In the genomic region with DNA sequence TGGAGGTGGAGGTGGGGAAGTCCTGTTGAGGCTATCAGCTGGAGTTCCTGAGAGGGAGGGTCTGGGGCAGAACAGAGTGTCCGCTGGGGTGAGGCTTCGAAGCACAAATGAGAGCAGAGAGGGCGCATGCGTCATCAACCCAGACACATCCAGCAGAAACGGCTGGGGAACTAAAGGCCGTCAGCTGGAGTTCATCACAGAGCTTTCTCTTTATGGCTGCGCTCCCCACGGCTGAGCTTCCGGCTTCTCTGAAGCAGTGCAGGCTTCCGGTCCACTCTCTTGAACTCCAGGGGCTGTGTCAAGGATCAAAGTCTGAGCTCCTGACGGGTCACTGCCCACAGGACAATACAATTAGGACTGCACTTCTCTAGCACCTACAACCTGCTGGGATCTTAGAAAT, we compare ENCODE assay signal across 7 mouse cellular contexts. TPM values are rescaled to one million over a fixed set of nuclear protein-coding genes. Genes with fewer than 3 reads are reported as not detected.
A peak's percentile ranks its signal among the peaks of the same experiment; 100 is the strongest.
DNase-seq lines count a peak whose midpoint lies in the region; ATAC-seq lines count a peak whose summit lies in the region.

No protein-coding gene starts in this region.

- H3K4me3 ChIP-seq in embryonic facial prominence, embryonic 13.5 days = peak overlapping the region; percentile 18; the same call in 1 of the 2 replicates
- H3K4me3 ChIP-seq in midbrain, embryonic 11.5 days (ENCODE audit: low read depth, low read length) = peak overlapping the region; percentile 6; the same call in 1 of the 2 replicates

- H3K27ac ChIP-seq in embryonic facial prominence, embryonic 13.5 days = peak overlapping the region; percentile 80
- no peak overlapping the region; the same call in 1 of the 2 replicates for H3K27ac ChIP-seq in midbrain, embryonic 11.5 days (ENCODE audit: low read depth, low read length)

- H3K9me3 ChIP-seq in embryonic facial prominence, embryonic 13.5 days = no peaks in the 10 kb centered on the region
- H3K9me3 ChIP-seq in midbrain, embryonic 11.5 days (ENCODE audit: control insufficient read depth, low read length) = no peaks in the 10 kb centered on the region

- DNase-seq in T-cell, adult 2 months (ENCODE audit: low spot score) = peak; percentile 37
- DNase-seq in heart, postnatal 4 days = peak; percentile 64
- peak; percentile 72 to 85 for DNase-seq in kidney, postnatal 4 days
- DNase-seq in midbrain, embryonic 11.5 days (ENCODE audit: low spot score, missing footprints) = peak; percentile 94
- DNase-seq in thymus, postnatal 25 days = peak; percentile 33

- no peaks in the 10 kb centered on the region for H3K36me3 ChIP-seq in embryonic facial prominence, embryonic 13.5 days
- H3K36me3 ChIP-seq in midbrain, embryonic 11.5 days (ENCODE audit: control insufficient read depth, insufficient read depth, low read length) = no peaks in the 10 kb centered on the region

- WGBS in embryonic facial prominence, embryonic 13.5 days = under 1% methylated on average over 11 of the region's 11 CpGs
- WGBS in midbrain, embryonic 11.5 days = 0% methylated on average over 11 of the region's 11 CpGs

- peaks cover 39% of the 10 kb centered on the region for H3K4me1 ChIP-seq in embryonic facial prominence, embryonic 13.5 days
- peaks cover 7% of the 10 kb centered on the region for H3K4me1 ChIP-seq in midbrain, embryonic 11.5 days (ENCODE audit: control insufficient read depth, insufficient read depth, low read length)

- H3K9ac ChIP-seq in embryonic facial prominence, embryonic 13.5 days = 0 out of 2 replicates have a peak overlapping the region, but pooled peaks have one; percentile 49
- H3K9ac ChIP-seq in midbrain, embryonic 11.5 days (ENCODE audit: low read length) = peak overlapping the region; percentile 56; the same call in 1 of the 2 replicates

- H3K27me3 ChIP-seq in embryonic facial prominence, embryonic 13.5 days = no peaks in the 10 kb centered on the region
- H3K27me3 ChIP-seq in midbrain, embryonic 11.5 days (ENCODE audit: control insufficient read depth, insufficient read depth, low read length) = no peaks in the 10 kb centered on the region; the same call in 1 of the 2 replicates

- ATAC-seq in embryonic facial prominence, embryonic 13.5 days (ENCODE audit: insufficient number of reproducible peaks, insufficient read depth, low FRiP score, low TSS enrichment, low read depth) = peak; percentile 48; the same call in 1 of the 2 replicates
- ATAC-seq in midbrain, embryonic 11.5 days (ENCODE audit: low FRiP score) = peak; percentile 84
- ATAC-seq in cerebellum, adult (ENCODE audit: insufficient number of reproducible peaks, low FRiP score, low TSS enrichment) = no peak

- H3K4me2 ChIP-seq in embryonic facial prominence, embryonic 13.5 days = peak overlapping the region; percentile 49
- H3K4me2 ChIP-seq in midbrain, embryonic 11.5 days = peak overlapping the region; percentile 37

RNA-seq across cellular contexts. Expression of gene Kcp, which starts 5.5 kb away (rescaled TPM):
- 37.9 and 44.7 TPM in 2 replicates for polyA plus RNA-seq in embryonic facial prominence, embryonic 13.5 days (2015; fragmentation: Nextera tagmentation; extraction: Ambion mirVana)
- 10 to 100 TPM; 11.6 to 15.1 TPM for total RNA-seq in heart, postnatal 4 days (2021)
- polyA plus RNA-seq in midbrain, embryonic 11.5 days (2014; fragmentation: Nextera tagmentation; extraction: Ambion mirVana) = 5.6 and 6.8 TPM in 2 replicates

RNA-seq across cellular contexts. Expression of gene Irf5, which starts 13.1 kb away (rescaled TPM):
- 3.6 and 4.6 TPM in 2 replicates for polyA plus RNA-seq in embryonic facial prominence, embryonic 13.5 days (2015; fragmentation: Nextera tagmentation; extraction: Ambion mirVana)
- total RNA-seq in heart, postnatal 4 days (2021) = 1 to 10 TPM; 3.0 TPM
- 1.2 and 1.6 TPM in 2 replicates for polyA plus RNA-seq in midbrain, embryonic 11.5 days (2014; fragmentation: Nextera tagmentation; extraction: Ambion mirVana)

RNA-seq across cellular contexts. Expression of gene Atp6v1fnb, which starts 42.0 kb away (rescaled TPM):
- polyA plus RNA-seq in embryonic facial prominence, embryonic 13.5 days (2015; fragmentation: Nextera tagmentation; extraction: Ambion mirVana) = 0.32 TPM in 1 of 2 replicates, not detected in the other
- total RNA-seq in heart, postnatal 4 days (2021) = not detected
- 0.20 and 0.25 TPM in 2 replicates for polyA plus RNA-seq in midbrain, embryonic 11.5 days (2014; fragmentation: Nextera tagmentation; extraction: Ambion mirVana)

RNA-seq across cellular contexts. Expression of gene Atp6v1f, which starts 45.8 kb away (rescaled TPM):
- polyA plus RNA-seq in embryonic facial prominence, embryonic 13.5 days (2015; fragmentation: Nextera tagmentation; extraction: Ambion mirVana) = 221 and 233 TPM in 2 replicates
- total RNA-seq in heart, postnatal 4 days (2021) = 100 to 1,000 TPM; 110 to 117 TPM
- polyA plus RNA-seq in midbrain, embryonic 11.5 days (2014; fragmentation: Nextera tagmentation; extraction: Ambion mirVana) = 178 and 199 TPM in 2 replicates

Comparison
In these comparisons a context has a peak if more than half of its experiments do, and no peak if none do; other contexts are left out.
1. DNase-seq: peak in every context shown above with its lines; median percentile 94 in midbrain, embryonic 11.5 days; 78 in kidney, postnatal 4 days; 64 in heart, postnatal 4 days; 37 in T-cell, adult 2 months; 33 in thymus, postnatal 25 days.